Mouse (Mus musculus) neural tube, embryonic 10.5 days (tissue): Measurements from ENCODE around the gene Ccdc88c.

ENCODE experiments used
- DNase-seq: peaks from one replicate; pipeline ENCODE4 v3.0.0-alpha.2; 2017; ENCODE audit warnings: low spot score; ENCODE audit errors: extremely low spot score

Gene Ccdc88c

DNA sequence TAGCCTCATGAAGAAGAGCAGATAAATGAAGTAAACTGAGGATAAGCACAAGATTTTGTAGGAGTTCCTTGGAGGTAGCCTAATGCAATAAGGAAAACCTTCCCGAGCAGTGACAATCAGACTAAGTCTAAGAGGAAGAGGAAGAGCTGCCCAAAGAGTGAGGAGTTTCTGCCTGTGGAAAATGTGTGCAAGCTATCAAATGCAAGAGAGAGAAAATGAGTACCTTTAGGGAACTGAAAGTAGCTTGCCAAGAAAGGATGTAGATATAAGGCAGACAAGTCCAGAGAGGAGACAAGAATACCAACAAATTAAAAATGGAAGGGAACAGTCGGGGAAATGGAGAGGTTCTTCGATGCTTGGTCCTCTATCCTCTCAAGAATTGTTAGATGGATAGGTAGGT is 143.3 kb downstream of the Ccdc88c start:
- DNase-seq: no peak

DNA sequence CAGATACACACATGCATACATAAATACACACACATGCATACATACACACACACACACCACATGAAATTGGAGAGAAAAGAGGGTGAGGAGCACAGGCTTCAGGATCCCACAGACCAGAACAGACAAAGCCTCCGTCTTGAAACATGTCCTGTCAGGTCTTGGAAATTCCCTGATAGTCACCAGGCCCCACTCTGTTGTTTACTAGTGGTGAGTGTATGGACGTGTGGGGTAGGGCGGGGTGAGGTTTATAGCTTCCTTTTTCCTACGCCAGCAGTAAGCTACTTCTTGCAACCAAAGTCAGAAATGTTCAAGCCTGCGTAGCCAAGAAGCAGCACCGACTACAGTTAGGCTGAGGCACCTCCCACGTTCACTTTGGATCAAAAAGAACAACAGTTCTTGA is 145.7 kb downstream of the Ccdc88c start:
- no peak for DNase-seq

DNA sequence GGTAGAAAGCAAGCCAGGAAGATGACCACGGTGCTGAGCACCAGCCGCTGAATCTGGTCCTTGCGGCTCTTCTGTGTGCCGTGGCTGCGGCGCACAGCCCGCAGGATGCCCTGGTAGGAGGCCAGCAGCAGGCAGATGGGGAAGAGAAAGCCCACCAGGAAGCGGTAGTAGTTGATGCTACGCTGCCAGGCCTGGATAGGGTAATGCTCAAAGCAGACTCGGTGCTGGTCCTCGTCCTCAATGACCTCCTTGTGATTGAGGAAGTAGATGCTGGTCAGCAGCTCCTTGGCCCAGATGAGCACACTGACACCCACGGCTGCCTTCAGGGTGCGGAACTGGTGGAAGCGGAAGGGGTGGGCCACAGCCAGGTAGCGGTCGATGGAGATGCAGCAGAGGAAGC is 150.3 kb downstream of the Ccdc88c start:
- DNase-seq: no peak

GRCm38 (mm10) chr12:100877936-100878335 is 150.9 kb downstream of the Ccdc88c start:
- DNase-seq: no peak

GRCm38 (mm10) chr12:100875960-100876359 is 152.9 kb downstream of the Ccdc88c start:
- no peak for DNase-seq

DNA sequence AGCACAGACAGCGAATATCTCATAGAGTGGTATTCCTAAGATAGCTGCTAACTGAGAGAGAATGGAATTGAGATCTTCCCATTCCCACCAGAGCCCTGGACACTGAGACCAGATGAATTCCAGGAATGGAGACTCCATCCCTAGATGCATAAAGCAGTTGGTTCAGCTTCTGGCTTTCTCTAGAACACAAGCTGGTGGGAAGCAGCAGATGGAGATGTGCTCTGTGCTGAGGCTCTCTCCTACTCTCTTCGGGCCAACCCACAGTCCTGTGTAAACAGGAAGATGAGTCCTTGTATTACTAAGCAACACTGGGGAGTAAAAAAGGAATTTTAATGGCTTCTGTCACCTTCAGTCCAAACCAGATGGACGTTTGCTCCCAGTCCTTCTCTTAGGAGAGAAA is 153.3 kb downstream of the Ccdc88c start:
- no peak for DNase-seq

DNA sequence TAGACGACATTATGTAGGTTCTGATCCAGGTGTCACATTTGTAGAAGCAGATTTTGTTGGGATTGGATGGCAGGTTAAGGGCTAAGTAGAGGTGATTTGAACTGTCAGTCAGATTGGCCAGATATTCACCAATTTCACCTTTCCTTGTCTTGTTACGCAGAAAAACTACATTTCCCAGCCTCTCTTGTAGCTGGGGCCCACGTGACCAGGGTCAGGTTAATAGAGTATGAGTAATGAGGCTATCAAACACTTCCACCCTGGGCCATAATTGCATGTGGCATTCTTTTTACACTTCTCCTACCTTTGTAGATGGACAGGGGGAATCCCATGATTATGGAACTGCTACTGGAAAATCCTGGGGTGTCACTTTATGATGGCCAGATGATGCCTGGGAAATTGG is 155.2 kb downstream of the Ccdc88c start:
- no peak for DNase-seq

DNA sequence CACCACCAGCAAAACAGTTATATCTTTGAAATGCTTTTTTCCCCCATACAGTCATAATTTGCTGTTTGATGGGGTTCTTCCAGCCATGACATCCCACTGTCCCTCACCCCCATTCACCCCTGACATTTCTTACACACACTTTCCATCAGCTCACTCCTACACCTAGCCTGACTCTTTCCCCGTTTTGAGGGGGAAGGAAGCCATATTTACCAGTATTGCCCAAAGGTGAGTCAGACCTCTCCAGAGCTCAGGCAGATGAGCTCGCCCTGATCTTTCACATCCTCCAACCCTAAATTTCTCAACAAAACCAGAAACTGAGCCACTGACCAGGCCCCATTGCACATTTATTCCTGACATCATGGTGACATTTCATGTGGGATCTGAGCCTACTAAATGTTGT is 157.0 kb downstream of the Ccdc88c start:
- no peak for DNase-seq

DNA sequence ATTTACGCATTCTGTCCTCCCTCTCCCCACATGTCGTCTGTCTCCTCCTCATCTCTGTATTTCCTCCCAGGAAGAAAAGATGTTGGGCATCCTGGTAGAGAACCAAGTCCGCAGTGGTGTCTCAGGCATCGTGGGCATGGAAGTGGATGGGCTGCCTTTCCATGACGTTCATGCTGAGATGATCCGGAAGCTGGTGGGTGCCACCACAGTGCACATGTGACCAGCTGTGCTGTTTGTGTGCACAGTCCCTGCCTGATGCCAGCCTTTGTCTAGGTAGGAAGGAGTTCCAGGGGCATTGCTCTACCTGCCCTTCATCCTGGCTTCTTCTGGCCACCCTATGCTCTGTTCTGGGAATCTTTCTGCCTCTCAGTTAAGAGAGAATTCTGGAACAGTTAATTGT is 157.6 kb downstream of the Ccdc88c start:
- DNase-seq: no peak

DNA sequence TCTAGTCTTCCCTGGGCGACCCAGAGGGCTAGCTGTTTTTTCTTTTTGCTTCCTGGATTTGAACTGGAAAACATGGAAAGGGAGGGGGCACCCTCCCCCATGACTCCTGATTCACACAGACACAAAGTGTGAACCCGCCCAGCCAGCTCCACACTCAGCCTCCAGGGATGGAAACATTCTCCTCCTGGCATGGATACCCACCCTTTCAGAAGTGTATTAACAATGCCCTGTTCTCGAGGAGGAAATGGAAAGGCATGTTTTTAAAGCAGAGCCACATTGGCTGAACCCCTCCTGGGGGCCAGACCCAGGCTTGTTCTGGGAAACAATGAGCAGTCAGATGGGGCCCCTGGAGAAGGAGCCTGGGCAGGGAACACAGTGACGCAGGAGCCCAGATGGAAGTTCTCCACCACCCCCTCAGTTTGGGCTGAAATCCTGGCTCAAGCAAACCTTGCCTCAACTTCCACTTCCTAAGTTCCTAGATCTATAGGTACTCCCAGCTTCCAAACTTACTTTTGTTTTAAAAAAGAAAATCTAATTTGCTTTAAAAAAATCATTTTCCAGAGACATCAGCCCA is 160.7 kb downstream of the Ccdc88c start:
- DNase-seq: no peak

- no peak for DNase-seq
Measured at GRCm38 (mm10) chr12:100867097-100867496, 161.8 kb downstream of the Ccdc88c start.

GRCm38 (mm10) chr12:100865509-100866078 is 163.3 kb downstream of the Ccdc88c start:
- no peak for DNase-seq

GRCm38 (mm10) chr12:100865072-100865471 is 163.8 kb downstream of the Ccdc88c start:
- DNase-seq: no peak

GRCm38 (mm10) chr12:100862856-100863446 is 165.9 kb downstream of the Ccdc88c start:
- DNase-seq: no peak

DNA sequence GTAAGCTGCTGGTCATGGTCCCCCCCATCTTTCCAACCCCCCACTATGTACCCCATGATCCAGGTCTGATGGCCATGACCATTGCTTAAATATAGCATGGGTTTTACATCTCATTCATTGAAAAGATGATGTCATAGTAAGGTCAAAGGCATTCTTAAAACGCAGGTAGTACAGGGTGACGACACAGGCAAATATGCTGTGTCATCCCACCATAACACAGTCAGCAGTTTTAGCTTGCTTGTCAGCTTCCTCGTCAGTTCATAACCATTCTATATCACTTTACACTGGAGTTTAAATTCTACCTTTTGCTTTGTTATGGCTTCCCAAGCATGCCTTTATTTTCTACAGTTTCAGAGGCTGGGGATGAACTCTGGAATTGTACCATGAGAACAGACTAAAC is 166.6 kb downstream of the Ccdc88c start:
- DNase-seq: no peak
